Mouse (Mus musculus): Measurements from ENCODE around the gene Cpa1. TPM values are rescaled to one million over a fixed set of nuclear protein-coding genes. Genes with fewer than 3 reads are reported as not detected.
A peak's percentile ranks its signal among the peaks of the same experiment; 100 is the strongest.

Cpa1 gene
- total RNA-seq, 2 experiments from 2014 or later = not detected

GRCm38 (mm10) chr6:30671696-30672095 is 32.7 kb downstream of the Cpa1 start:
- DNase-seq (ENCODE audit: low spot score in 2 of 2) = no peak

GRCm38 (mm10) chr6:30673764-30674561 is 34.9 kb downstream of the Cpa1 start:
- no peak for DNase-seq (ENCODE audit: low spot score in 2 of 2)

- no peak for DNase-seq (ENCODE audit: low spot score in 2 of 2)
Measured at GRCm38 (mm10) chr6:30674714-30675280, 35.8 kb downstream of the Cpa1 start.

GRCm38 (mm10) chr6:30675281-30675771 is 36.3 kb downstream of the Cpa1 start:
- DNase-seq (ENCODE audit: low spot score in 2 of 2) = peak in 1 of 2 experiments; percentile 29

GRCm38 (mm10) chr6:30676506-30676905 is 37.5 kb downstream of the Cpa1 start:
- DNase-seq (ENCODE audit: low spot score in 2 of 2) = no peak

- no peak for DNase-seq (ENCODE audit: low spot score in 2 of 2)
Measured at GRCm38 (mm10) chr6:30677591-30677990, 38.6 kb downstream of the Cpa1 start.

- no peak for DNase-seq (ENCODE audit: low spot score in 2 of 2)
Measured at GRCm38 (mm10) chr6:30678482-30678881, 39.5 kb downstream of the Cpa1 start.

- DNase-seq (ENCODE audit: low spot score in 2 of 2) = no peak
Measured at GRCm38 (mm10) chr6:30679567-30679966, 40.5 kb downstream of the Cpa1 start.

GRCm38 (mm10) chr6:30680442-30680841 is 41.4 kb downstream of the Cpa1 start:
- no peak for DNase-seq (ENCODE audit: low spot score in 2 of 2)

- DNase-seq (ENCODE audit: low spot score in 2 of 2) = no peak
Measured at GRCm38 (mm10) chr6:30681935-30682900, 43.2 kb downstream of the Cpa1 start.

- DNase-seq (ENCODE audit: low spot score in 2 of 2) = no peak
Measured at GRCm38 (mm10) chr6:30684570-30684969, 45.6 kb downstream of the Cpa1 start.

- DNase-seq (ENCODE audit: low spot score in 2 of 2) = no peak
Measured at GRCm38 (mm10) chr6:30687198-30687597, 48.2 kb downstream of the Cpa1 start.

- no peak for DNase-seq (ENCODE audit: low spot score in 2 of 2)
Measured at GRCm38 (mm10) chr6:30692826-30693225, 53.8 kb downstream of the Cpa1 start.

- DNase-seq (ENCODE audit: low spot score in 2 of 2) = peak; percentile 99 to 100
Measured at GRCm38 (mm10) chr6:30693350-30693991, 54.5 kb downstream of the Cpa1 start, which contains the start of gene Cep41. Gene Cep41 (minus strand): TSS chr6:30693749.

- DNase-seq (ENCODE audit: low spot score in 2 of 2) = no peak
Measured at GRCm38 (mm10) chr6:30694209-30694608, 55.2 kb downstream of the Cpa1 start.

Other genes with a start within 250 kb of the Cpa1 start
- gene Zc3hc1, start 248.2 kb upstream of the Cpa1 start, total RNA-seq (2021) = 10 to 100 TPM; 27.4 to 27.6 TPM
- 100 to 1,000 TPM; 132 to 157 TPM for gene Klhdc10, start 237.3 kb upstream of the Cpa1 start, total RNA-seq (2021)
- 10 to 100 TPM; 16.2 to 19.4 TPM for gene Tmem209, start 129.4 kb upstream of the Cpa1 start, total RNA-seq (2021)
- gene Ssmem1, start 129.4 kb upstream of the Cpa1 start, total RNA-seq (2021) = 1 to 10 TPM in 1 of 2 experiments, under 1 TPM in 1; 0.83 to 1.1 TPM
- 1 to 10 TPM; 2.6 to 3.2 TPM for gene Cpa2, start 97.6 kb upstream of the Cpa1 start, total RNA-seq (2021)
- not detected for gene Cpa4, start 70.8 kb upstream of the Cpa1 start, total RNA-seq (2021)
- not detected for gene Cpa5, start 28.2 kb upstream of the Cpa1 start, total RNA-seq (2021)
- gene Cep41, start 54.5 kb downstream of the Cpa1 start, total RNA-seq (2021) = 1 to 10 TPM; 5.7 to 7.0 TPM
- gene Mest, start 84.3 kb downstream of the Cpa1 start, total RNA-seq (2021) = 10 to 100 TPM; 77.2 to 86.6 TPM